Mouse (Mus musculus): Measurements from ENCODE around the gene Wdr48. TPM values are rescaled to one million over a fixed set of nuclear protein-coding genes. Genes with fewer than 3 reads are reported as not detected.
A peak's percentile ranks its signal among the peaks of the same experiment; 100 is the strongest.

Gene Wdr48
- total RNA-seq, 4 experiments from 2014 or later: 9.1 to 10.6 (median 9.8) TPM

- no peak for DNase-seq (ENCODE audit: low spot score in 2 of 2)
Measured at GRCm38 (mm10) chr9:119966221-119966910, 71.7 kb downstream of the Wdr48 start.

GRCm38 (mm10) chr9:119969811-119970210, 75.1 kb downstream of the Wdr48 start:
- no peak for DNase-seq (ENCODE audit: low spot score in 2 of 2)

GRCm38 (mm10) chr9:119970221-119970620, 75.5 kb downstream of the Wdr48 start:
- DNase-seq (ENCODE audit: low spot score in 2 of 2): no peak

- DNase-seq (ENCODE audit: low spot score in 2 of 2): no peak
Measured at GRCm38 (mm10) chr9:119970763-119971656, 76.3 kb downstream of the Wdr48 start.

- DNase-seq (ENCODE audit: low spot score in 2 of 2): no peak
Measured at GRCm38 (mm10) chr9:119972166-119972565, 77.5 kb downstream of the Wdr48 start.

GRCm38 (mm10) chr9:119972582-119972981, 77.9 kb downstream of the Wdr48 start:
- DNase-seq (ENCODE audit: low spot score in 2 of 2): peak; percentile 32 to 70

- DNase-seq (ENCODE audit: low spot score in 2 of 2): no peak
Measured at GRCm38 (mm10) chr9:119973281-119973680, 78.6 kb downstream of the Wdr48 start.

- no peak for DNase-seq (ENCODE audit: low spot score in 2 of 2)
Measured at GRCm38 (mm10) chr9:119973869-119974520, 79.3 kb downstream of the Wdr48 start.

- DNase-seq (ENCODE audit: low spot score in 2 of 2): no peak
Measured at GRCm38 (mm10) chr9:119974609-119975008, 79.9 kb downstream of the Wdr48 start.

GRCm38 (mm10) chr9:119975286-119975685, 80.6 kb downstream of the Wdr48 start:
- DNase-seq (ENCODE audit: low spot score in 2 of 2): no peak

Other genes with a start within 250 kb of the Wdr48 start
- not detected for gene Scn10a, start 175.6 kb upstream of the Wdr48 start, total RNA-seq (2022)
- gene Scn11a, start 69.4 kb upstream of the Wdr48 start, total RNA-seq (2022): under 1 TPM in 2 of 4 experiments, not detected in 2; 0.05 TPM
- gene Gorasp1, start 42.7 kb downstream of the Wdr48 start, total RNA-seq (2022): 10 to 100 TPM; 21.7 to 25.8 (median 24.7) TPM
- not detected for gene Ttc21a, start 42.7 kb downstream of the Wdr48 start, total RNA-seq (2022)
- 10 to 100 TPM in 1 of 4 experiments, 1 to 10 TPM in 3; 3.6 to 10.2 (median 5.9) TPM for gene Csrnp1, start 89.8 kb downstream of the Wdr48 start, total RNA-seq (2022)
- gene Xirp1, start 128.7 kb downstream of the Wdr48 start, total RNA-seq (2022): 100 to 1,000 TPM in 2 of 4 experiments, 10 to 100 TPM in 2; 68.7 to 171 (median 104) TPM
- under 1 TPM in 2 of 4 experiments, not detected in 2; 0.11 to 0.24 TPM for gene Cx3cr1, start 175.0 kb downstream of the Wdr48 start, total RNA-seq (2022)
- not detected for gene Ccr8, start 197.2 kb downstream of the Wdr48 start, total RNA-seq (2022)
- 10 to 100 TPM in 2 of 4 experiments, 1 to 10 TPM in 2; 8.7 to 13.2 (median 9.8) TPM for gene Slc25a38, start 215.5 kb downstream of the Wdr48 start, total RNA-seq (2022)
- gene Rpsa, start 232.8 kb downstream of the Wdr48 start, total RNA-seq (2022): 100 to 1,000 TPM; 426 to 569 (median 499) TPM